Mouse (Mus musculus): ENCODE data around the gene 4930503B20Rik.

4930503B20Rik gene

GRCm38 (mm10) chr3:146598411-146598810 is 52.7 kb downstream of the 4930503B20Rik start:
- no peak for DNase-seq (ENCODE audit: low spot score)

GRCm38 (mm10) chr3:146596864-146597263 is 54.3 kb downstream of the 4930503B20Rik start:
- no peak for DNase-seq (ENCODE audit: low spot score)

- DNase-seq (ENCODE audit: low spot score), result no peak
These were observed 54.7 kb downstream of the 4930503B20Rik start for GRCm38 (mm10) chr3:146596387-146596786.

- DNase-seq (ENCODE audit: low spot score), result no peak
These were observed 55.7 kb downstream of the 4930503B20Rik start for GRCm38 (mm10) chr3:146595440-146595839.

Measured in urinary bladder, postnatal 10 days (tissue).